Comparison of ENCODE assay signal across 9 mouse cellular contexts in genomic region chr9:59589703-59590439, GRCm38 (mm10). TPM values are rescaled to one million over a fixed set of nuclear protein-coding genes. Genes with fewer than 3 reads are reported as not detected.
A peak's percentile ranks its signal among the peaks of the same experiment; 100 is the strongest.
DNase-seq lines count a peak whose midpoint lies in the region; ATAC-seq and TF ChIP-seq lines count a peak whose summit lies in the region.
"Had no signal": no experiment of that assay in that cellular context is flagged by ENCODE, and none has a peak within 500 bp of the region (broad histone marks: within the 10 kb centered on the region; RNA-seq: fewer than 3 reads in every experiment).

No protein-coding gene starts in this region.

- no peaks in the 10 kb centered on the region for H3K9me3 ChIP-seq in forebrain, postnatal 0 days (ENCODE audit: low read length)
- H3K9me3 ChIP-seq in midbrain, embryonic 14.5 days (ENCODE audit: control insufficient read depth, low read length), result no peaks in the 10 kb centered on the region
- no peaks in the 10 kb centered on the region for H3K9me3 ChIP-seq in liver, embryonic 11.5 days (ENCODE audit: control insufficient read depth, low read length)
- no peaks in the 10 kb centered on the region for H3K9me3 ChIP-seq in kidney, embryonic 14.5 days (ENCODE audit: control insufficient read depth, low read length)

- no peaks in the 10 kb centered on the region for H3K36me3 ChIP-seq in testis, adult 2 months (ENCODE audit: control insufficient read depth, insufficient read depth, low read length)
- no peaks in the 10 kb centered on the region for H3K36me3 ChIP-seq in forebrain, postnatal 0 days (ENCODE audit: insufficient read depth)
- no peaks in the 10 kb centered on the region for H3K36me3 ChIP-seq in midbrain, embryonic 14.5 days (ENCODE audit: control insufficient read depth, insufficient read depth, low read length)
- no peaks in the 10 kb centered on the region for H3K36me3 ChIP-seq in liver, embryonic 11.5 days (ENCODE audit: control insufficient read depth, insufficient read depth, low read length)
- H3K36me3 ChIP-seq in kidney, embryonic 14.5 days (ENCODE audit: control insufficient read depth, insufficient read depth, low read length), result no peaks in the 10 kb centered on the region

- TF ChIP-seq CTCF in testis, adult 2 months (IDR thresholded peaks at IDR 0.05; ENCODE audit: control insufficient read depth, insufficient read depth, insufficient replicate concordance, low read depth, low read length), result no peak
- no peak for TF ChIP-seq CTCF in forebrain, postnatal 0 days (IDR thresholded peaks at IDR 0.05; ENCODE audit: low read depth)
- TF ChIP-seq CTCF in lung, adult 2 months (IDR thresholded peaks at IDR 0.05; ENCODE audit: insufficient read depth, low read length), result no peak

- peak overlapping the region; percentile 68 for H3K4me2 ChIP-seq in forebrain, postnatal 0 days (ENCODE audit: low read depth)
- peak overlapping the region; percentile 57 for H3K4me2 ChIP-seq in midbrain, embryonic 14.5 days (ENCODE audit: low read length)
- H3K4me2 ChIP-seq in liver, embryonic 11.5 days, result no peak overlapping the region
- no peak overlapping the region for H3K4me2 ChIP-seq in kidney, embryonic 14.5 days (replicated peaks; ENCODE audit: low read depth, low read length)

- peak overlapping the region; percentile 66 for H3K4me3 ChIP-seq in testis, adult 2 months (ENCODE audit: control insufficient read depth, low read depth, low read length)
- H3K4me3 ChIP-seq in forebrain, postnatal 0 days (ENCODE audit: low read depth, low read length), result no peak overlapping the region; the same call in 1 of the 2 replicates
- H3K4me3 ChIP-seq in midbrain, embryonic 14.5 days (replicated peaks; ENCODE audit: low read depth, low read length), result peak overlapping the region; percentile 25
- no peak overlapping the region for H3K4me3 ChIP-seq in liver, embryonic 11.5 days (ENCODE audit: low read depth, low read length)
- H3K4me3 ChIP-seq in kidney, embryonic 14.5 days (ENCODE audit: low read length), result no peak overlapping the region
- H3K4me3 ChIP-seq in lung, adult 2 months (replicated peaks; ENCODE audit: extremely low read depth, low read depth, low read length), result no peak overlapping the region

- no peaks in the 10 kb centered on the region for H3K27me3 ChIP-seq in testis, adult 2 months (ENCODE audit: control insufficient read depth, insufficient read depth, low read length)
- H3K27me3 ChIP-seq in forebrain, postnatal 0 days (ENCODE audit: insufficient read depth, low read length), result no peaks in the 10 kb centered on the region
- H3K27me3 ChIP-seq in midbrain, embryonic 14.5 days (ENCODE audit: control insufficient read depth, insufficient read depth, low read length), result no peaks in the 10 kb centered on the region
- H3K27me3 ChIP-seq in liver, embryonic 11.5 days (replicated peaks; ENCODE audit: control insufficient read depth, insufficient read depth, low read length), result peaks cover 18% of the 10 kb centered on the region
- peaks cover 6% of the 10 kb centered on the region; the same call in 1 of the 2 replicates for H3K27me3 ChIP-seq in kidney, embryonic 14.5 days (ENCODE audit: control insufficient read depth, insufficient read depth, low read length)

- H3K4me1 ChIP-seq in testis, adult 2 months (ENCODE audit: control insufficient read depth, insufficient read depth, low read length), result peaks cover 2% of the 10 kb centered on the region; the same call in 1 of the 2 replicates
- peaks cover 36% of the 10 kb centered on the region for H3K4me1 ChIP-seq in forebrain, postnatal 0 days (ENCODE audit: insufficient read depth)
- H3K4me1 ChIP-seq in midbrain, embryonic 14.5 days (ENCODE audit: control insufficient read depth, insufficient read depth, low read length), result peaks cover 25% of the 10 kb centered on the region
- H3K4me1 ChIP-seq in liver, embryonic 11.5 days (replicated peaks; ENCODE audit: control insufficient read depth, insufficient read depth, low read length), result no peaks in the 10 kb centered on the region; the same call in 1 of the 2 replicates
- H3K4me1 ChIP-seq in kidney, embryonic 14.5 days (ENCODE audit: control insufficient read depth, insufficient read depth, low read length), result no peaks in the 10 kb centered on the region
- no peaks in the 10 kb centered on the region for H3K4me1 ChIP-seq in lung, adult 2 months (ENCODE audit: control insufficient read depth, insufficient read depth, low read length)

- H3K9ac ChIP-seq in forebrain, postnatal 0 days, result 0 out of 2 replicates have a peak overlapping the region, but pooled peaks have one; percentile 31
- peak overlapping the region; percentile 36; the same call in 1 of the 2 replicates for H3K9ac ChIP-seq in midbrain, embryonic 14.5 days (replicated peaks; ENCODE audit: low read length)
- H3K9ac ChIP-seq in liver, embryonic 11.5 days (ENCODE audit: low read depth, low read length), result no peak overlapping the region
- H3K9ac ChIP-seq in kidney, embryonic 14.5 days (ENCODE audit: low read depth, low read length), result no peak overlapping the region

- no peak for TF ChIP-seq POLR2A in testis, adult 2 months (IDR thresholded peaks at IDR 0.05; ENCODE audit: control insufficient read depth, low read depth, low read length)
- no peak for TF ChIP-seq POLR2A in lung, adult 2 months (IDR thresholded peaks at IDR 0.05; ENCODE audit: borderline replicate concordance, extremely low read depth, low read depth, low read length)

- whole genome bisulfite sequencing in forebrain, postnatal 0 days, result 70% methylated on average over 10 of the region's 10 CpGs
- 81% methylated on average over 10 of the region's 10 CpGs for WGBS in midbrain, embryonic 14.5 days
- 58% methylated on average over 10 of the region's 10 CpGs for WGBS in liver, embryonic 11.5 days
- WGBS in kidney, embryonic 14.5 days, result 76% methylated on average over 10 of the region's 10 CpGs
- WGBS in lung, adult 2 months, result 58% methylated on average over 10 of the region's 10 CpGs

- no peak overlapping the region for H3K27ac ChIP-seq in testis, adult 2 months (ENCODE audit: control insufficient read depth, insufficient read depth, low read depth, low read length)
- peak overlapping the region; percentile 95 for H3K27ac ChIP-seq in forebrain, postnatal 0 days (ENCODE audit: low read depth, low read length)
- peak overlapping the region; percentile 57 for H3K27ac ChIP-seq in midbrain, embryonic 14.5 days (replicated peaks; ENCODE audit: low read depth, low read length)
- H3K27ac ChIP-seq in liver, embryonic 11.5 days (ENCODE audit: low read depth, low read length), result no peak overlapping the region
- H3K27ac ChIP-seq in kidney, embryonic 14.5 days (ENCODE audit: low read depth, low read length), result no peak overlapping the region

- DNase-seq in testis, postnatal 10 days (ENCODE audit: low spot score), result no peak
- DNase-seq in forebrain, postnatal 0 days, result no peak
- no peak for DNase-seq in midbrain, embryonic 14.5 days
- no peak for DNase-seq in liver, embryonic 11.5 days (ENCODE audit: low spot score)
- no peak for DNase-seq in lung, adult 2 months
- DNase-seq: gastrocnemius, postnatal 25 days had no signal

- no peak for ATAC-seq in forebrain, postnatal 0 days
- ATAC-seq in midbrain, embryonic 14.5 days (ENCODE audit: low FRiP score, low TSS enrichment), result no peak
- no peak for ATAC-seq in liver, embryonic 11.5 days (replicated peaks; ENCODE audit: low FRiP score)
- no peak for ATAC-seq in kidney, embryonic 14.5 days (ENCODE audit: low FRiP score, low TSS enrichment)

RNA-seq across cellular contexts. Expression of gene Celf6, which starts 12.2 kb away (rescaled TPM):
- polyA plus RNA-seq in testis, adult 2 months (2012; rRNA removed), result 13.2 and 17.5 TPM in 2 replicates
- 53.8 and 97.6 TPM in 2 replicates for total RNA-seq in forebrain, postnatal 0 days (2014; rRNA removed)
- 19.3 and 41.7 TPM in 2 replicates for polyA plus RNA-seq in forebrain, postnatal 0 days (2015; fragmentation: Nextera tagmentation; extraction: Ambion mirVana)
- 35.4 and 45.8 TPM in 2 replicates for polyA plus RNA-seq in midbrain, embryonic 14.5 days (2014; fragmentation: Nextera tagmentation; extraction: Ambion mirVana)
- polyA plus RNA-seq in liver, embryonic 11.5 days (2014; fragmentation: Nextera tagmentation; extraction: Ambion mirVana), result 0.10 TPM in 1 of 2 replicates, not detected in the other
- polyA plus RNA-seq in kidney, embryonic 14.5 days (2014; fragmentation: Nextera tagmentation; extraction: Ambion mirVana), result not detected in 2 replicates
- 0.07 and 0.15 TPM in 2 replicates for polyA plus RNA-seq in lung, adult 2 months (2012; rRNA removed)
- total RNA-seq: gastrocnemius, postnatal 25 days had no signal

RNA-seq across cellular contexts. Expression of gene Parp6, which starts 27.2 kb away (rescaled TPM):
- 34.5 and 35.6 TPM in 2 replicates for polyA plus RNA-seq in testis, adult 2 months (2012; rRNA removed)
- 133 and 137 TPM in 2 replicates for total RNA-seq in forebrain, postnatal 0 days (2014; rRNA removed)
- 181 and 195 TPM in 2 replicates for polyA plus RNA-seq in forebrain, postnatal 0 days (2015; fragmentation: Nextera tagmentation; extraction: Ambion mirVana)
- 205 and 226 TPM in 2 replicates for polyA plus RNA-seq in midbrain, embryonic 14.5 days (2014; fragmentation: Nextera tagmentation; extraction: Ambion mirVana)
- polyA plus RNA-seq in liver, embryonic 11.5 days (2014; fragmentation: Nextera tagmentation; extraction: Ambion mirVana), result 13.8 and 17.2 TPM in 2 replicates
- 17.9 and 23.9 TPM in 2 replicates for polyA plus RNA-seq in kidney, embryonic 14.5 days (2014; fragmentation: Nextera tagmentation; extraction: Ambion mirVana)
- 23.5 and 43.6 TPM in 2 replicates for polyA plus RNA-seq in lung, adult 2 months (2012; rRNA removed)

RNA-seq across cellular contexts. Expression of gene Tmem202, which starts 50.2 kb away (rescaled TPM):
- 66.9 and 71.6 TPM in 2 replicates for polyA plus RNA-seq in testis, adult 2 months (2012; rRNA removed)
- 0.38 and 1.8 TPM in 2 replicates for total RNA-seq in forebrain, postnatal 0 days (2014; rRNA removed)
- polyA plus RNA-seq in forebrain, postnatal 0 days (2015; fragmentation: Nextera tagmentation; extraction: Ambion mirVana), result 1.2 TPM in 2 replicates
- 0.46 and 0.74 TPM in 2 replicates for polyA plus RNA-seq in midbrain, embryonic 14.5 days (2014; fragmentation: Nextera tagmentation; extraction: Ambion mirVana)
- polyA plus RNA-seq in liver, embryonic 11.5 days (2014; fragmentation: Nextera tagmentation; extraction: Ambion mirVana), result 0.22 TPM in 1 of 2 replicates, not detected in the other
- polyA plus RNA-seq in kidney, embryonic 14.5 days (2014; fragmentation: Nextera tagmentation; extraction: Ambion mirVana), result 0.19 TPM in 1 of 2 replicates, not detected in the other
- 0.36 and 0.64 TPM in 2 replicates for polyA plus RNA-seq in lung, adult 2 months (2012; rRNA removed)
- polyA plus RNA-seq: lung, embryonic 16.5 days had no signal

RNA-seq across cellular contexts. Expression of gene Hexa, which starts 50.5 kb away (rescaled TPM):
- 100 and 116 TPM in 2 replicates for polyA plus RNA-seq in testis, adult 2 months (2012; rRNA removed)
- 48.1 and 50.7 TPM in 2 replicates for total RNA-seq in forebrain, postnatal 0 days (2014; rRNA removed)
- 46.3 and 49.9 TPM in 2 replicates for polyA plus RNA-seq in forebrain, postnatal 0 days (2015; fragmentation: Nextera tagmentation; extraction: Ambion mirVana)
- polyA plus RNA-seq in midbrain, embryonic 14.5 days (2014; fragmentation: Nextera tagmentation; extraction: Ambion mirVana), result 47.1 and 57.5 TPM in 2 replicates
- 62.4 and 65.3 TPM in 2 replicates for polyA plus RNA-seq in liver, embryonic 11.5 days (2014; fragmentation: Nextera tagmentation; extraction: Ambion mirVana)
- 47.3 and 58.1 TPM in 2 replicates for polyA plus RNA-seq in kidney, embryonic 14.5 days (2014; fragmentation: Nextera tagmentation; extraction: Ambion mirVana)
- polyA plus RNA-seq in lung, adult 2 months (2012; rRNA removed), result 90.7 and 106 TPM in 2 replicates

Comparison
In these comparisons a context has a peak if more than half of its experiments do, and no peak if none do; other contexts are left out.
1. H3K27ac ChIP-seq: peak in forebrain, postnatal 0 days (single experiment) and midbrain, embryonic 14.5 days (single experiment); none in testis, adult 2 months (single experiment), liver, embryonic 11.5 days (single experiment) and kidney, embryonic 14.5 days (single experiment).
2. H3K4me3 ChIP-seq: peak in testis, adult 2 months (single experiment) and midbrain, embryonic 14.5 days (single experiment); none in forebrain, postnatal 0 days (single experiment), liver, embryonic 11.5 days (single experiment), kidney, embryonic 14.5 days (single experiment) and lung, adult 2 months (single experiment).
3. H3K4me2 ChIP-seq: peak in forebrain, postnatal 0 days (single experiment) and midbrain, embryonic 14.5 days (single experiment); none in liver, embryonic 11.5 days (single experiment) and kidney, embryonic 14.5 days (single experiment).
4. H3K9ac ChIP-seq: peak in forebrain, postnatal 0 days (single experiment) and midbrain, embryonic 14.5 days (single experiment); none in liver, embryonic 11.5 days (single experiment) and kidney, embryonic 14.5 days (single experiment).
5. RNA of gene Celf6, which starts 12.2 kb away (polyA plus RNA-seq): 19.3 to 41.7 TPM in forebrain, postnatal 0 days, 35.4 to 45.8 TPM in midbrain, embryonic 14.5 days and 13.2 to 17.5 TPM in testis, adult 2 months; 0.07 to 0.15 TPM in lung, adult 2 months, not detected in kidney, embryonic 14.5 days and 0.10 TPM in liver, embryonic 11.5 days; every median in the first group is over 10 times any median in the second.
6. RNA of gene Tmem202, which starts 50.2 kb away (polyA plus RNA-seq): 66.9 to 71.6 TPM in testis, adult 2 months; 1.2 TPM in forebrain, postnatal 0 days, 0.36 to 0.64 TPM in lung, adult 2 months, 0.46 to 0.74 TPM in midbrain, embryonic 14.5 days, 0.22 TPM in liver, embryonic 11.5 days and 0.19 TPM in kidney, embryonic 14.5 days; every median in the first group is over 10 times any median in the second.